Comparison of ENCODE assay signal across 24 mouse cellular contexts in genomic region chr4:138006951-138007613, GRCm38 (mm10). TPM values are rescaled to one million over a fixed set of nuclear protein-coding genes. Genes with fewer than 3 reads are reported as not detected.
DNase-seq lines count a peak whose midpoint lies in the region; ATAC-seq and TF ChIP-seq lines count a peak whose summit lies in the region.
"Had no signal": no experiment of that assay in that cellular context is flagged by ENCODE, and none has a peak within 500 bp of the region (broad histone marks: within the 10 kb centered on the region; RNA-seq: fewer than 3 reads in every experiment).

No protein-coding gene starts in this region.

- H3K9me3 ChIP-seq in ES-Bruce4 (replicated peaks; ENCODE audit: control insufficient read depth, insufficient read depth, low read length, poor library complexity, severe bottlenecking): no peaks in the 10 kb centered on the region
- H3K9me3 ChIP-seq: embryonic facial prominence, embryonic 10.5 days; embryonic facial prominence, embryonic 13.5 days; forebrain, embryonic 10.5 days; forebrain, embryonic 13.5 days; heart, embryonic 10.5 days; hindbrain, embryonic 12.5 days; hindbrain, embryonic 15.5 days had no signal

- no peaks in the 10 kb centered on the region for H3K36me3 ChIP-seq in ES-Bruce4 (ENCODE audit: control insufficient read depth, insufficient read depth, low read length, poor library complexity, severe bottlenecking)

- peaks cover 11% of the 10 kb centered on the region for H3K4me1 ChIP-seq in ES-Bruce4 (ENCODE audit: control insufficient read depth, insufficient read depth, low read length)
- H3K4me1 ChIP-seq: embryonic facial prominence, embryonic 10.5 days; embryonic facial prominence, embryonic 13.5 days had no signal

- H3K27me3 ChIP-seq in ES-Bruce4 (ENCODE audit: control insufficient read depth, insufficient read depth, low read length, poor library complexity, severe bottlenecking): no peaks in the 10 kb centered on the region
- H3K27me3 ChIP-seq: embryonic facial prominence, embryonic 13.5 days; forebrain, embryonic 13.5 days; hindbrain, embryonic 12.5 days; hindbrain, embryonic 15.5 days had no signal

- 0 out of 2 replicates have a peak overlapping the region, but pooled peaks have one; percentile 7 for H3K9ac ChIP-seq in ES-Bruce4 (ENCODE audit: low read depth, poor library complexity, severe bottlenecking)
- H3K9ac ChIP-seq: embryonic facial prominence, embryonic 13.5 days; forebrain, embryonic 13.5 days; hindbrain, embryonic 12.5 days; hindbrain, embryonic 15.5 days had no signal

- no peak for TF ChIP-seq CTCF in ES-Bruce4 (IDR thresholded peaks at IDR 0.05; ENCODE audit: low read depth, low read length)

- no peak overlapping the region for H3K4me3 ChIP-seq in ES-Bruce4 (ENCODE audit: low read depth, low read length)
- H3K4me3 ChIP-seq: embryonic facial prominence, embryonic 10.5 days; embryonic facial prominence, embryonic 13.5 days; forebrain, embryonic 10.5 days; forebrain, embryonic 13.5 days; heart, adult 2 months; heart, embryonic 10.5 days; hindbrain, embryonic 12.5 days; hindbrain, embryonic 15.5 days had no signal

- DNase-seq in A20 (ENCODE audit: low read depth, low spot score): peak; percentile 51
- DNase-seq in yolk sac, embryonic 10.5 days (ENCODE audit: low spot score): no peak
- no peak for DNase-seq in B cell, adult 2 months
- no peak for DNase-seq in thymus, postnatal 25 days
- DNase-seq: adrenal gland, adult 2 months; adrenal gland, postnatal 14 days; cerebellum, adult 11 months; cerebellum, adult 2 months; cerebellum, adult 9-11 months; cerebellum, postnatal 36 days; embryo, embryonic 11 days; gastrocnemius, postnatal 25 days; heart, adult 2 months had no signal

- no peak for TF ChIP-seq POLR2A in ES-Bruce4 (IDR thresholded peaks at IDR 0.05; ENCODE audit: insufficient read depth, low read length)

- 0 out of 2 replicates have a peak, but pooled peaks have one; percentile 39 for ATAC-seq in megakaryocyte progenitor cell, adult 5-6 weeks (replicated peaks; ENCODE audit: poor library complexity)
- ATAC-seq: forebrain, embryonic 13.5 days; forebrain, embryonic 16.5 days; intestine, postnatal 0 days had no signal

- peak overlapping the region; percentile 77 for H3K27ac ChIP-seq in ES-Bruce4 (ENCODE audit: insufficient read depth, low read length)
- H3K27ac ChIP-seq: embryonic facial prominence, embryonic 10.5 days; embryonic facial prominence, embryonic 13.5 days; forebrain, embryonic 10.5 days; forebrain, embryonic 13.5 days; heart, adult 2 months; heart, embryonic 10.5 days; hindbrain, embryonic 12.5 days; hindbrain, embryonic 15.5 days had no signal

- peak; percentile 65; the same call in 1 of the 2 replicates for TF ChIP-seq EP300 in ES-Bruce4 (IDR thresholded peaks at IDR 0.05; ENCODE audit: insufficient read depth, low read depth, low read length)

RNA-seq across cellular contexts. Expression of gene Eif4g3, which starts 14.3 kb away (rescaled TPM):
- 71.7 TPM in 2 replicates for polyA plus RNA-seq in ES-Bruce4 (2011; ENCODE audit: insufficient read depth, insufficient read length, low read depth, missing spikeins)
- total RNA-seq in megakaryocyte progenitor cell, adult 5-6 weeks (2015): 60.3 and 60.4 TPM in 2 replicates
- 36.9 and 39.1 TPM in 2 replicates for total RNA-seq in megakaryocyte progenitor cell, adult 5-6 weeks (2017)
